Mouse (Mus musculus) erythroblast, embryonic 14.5 days (primary cell): Measurements from ENCODE around the gene Bfsp2.

Source experiments
- GATA1 ChIP-seq: IDR thresholded peaks from 2 replicates; pipeline ENCODE4 v1.6.1; 2012; ENCODE audit warnings: low read length, inconsistent platforms, mixed read lengths
- TAL1 ChIP-seq: IDR thresholded peaks from 3 replicates; pipeline ENCODE4 v1.6.1; 2012; ENCODE audit warnings: low read length, inconsistent platforms, mixed read lengths

DNA sequence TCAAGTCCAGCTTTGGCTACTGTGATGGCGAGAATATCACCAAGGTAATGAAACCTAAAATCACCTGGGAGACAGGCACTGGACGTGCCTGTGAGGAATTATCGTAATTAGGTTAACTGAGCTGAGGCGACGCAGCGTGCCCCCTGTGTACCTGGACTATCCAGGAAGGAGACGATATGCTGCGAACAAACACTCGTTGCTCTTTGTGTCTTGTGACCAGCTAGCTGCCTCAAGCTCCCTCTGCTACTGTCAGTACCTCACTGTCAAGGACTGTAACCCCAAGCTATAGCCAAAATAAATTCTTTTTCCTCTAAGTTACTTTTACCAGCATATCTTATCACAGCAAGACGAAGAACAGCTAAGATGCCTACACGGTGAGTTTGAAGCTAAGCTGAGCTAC is 87.0 kb downstream of the Bfsp2 start:
- no peak for TF ChIP-seq GATA1
- no peak for TF ChIP-seq TAL1
